Mouse (Mus musculus): Measurements from ENCODE around the gene Sall2.

Sall2 gene

GRCm38 (mm10) chr14:52327910-52328812, at the start of gene Sall2:
Gene Sall2, minus strand, starts transcription at chr14:52328762.
- no peak for DNase-seq (ENCODE audit: low read depth, low spot score)
- no peaks in the 10 kb centered on the region for H3K36me3 ChIP-seq (ENCODE audit: control insufficient read depth, insufficient read depth, low read length, poor library complexity, severe bottlenecking)
- no peaks in the 10 kb centered on the region for H3K27me3 ChIP-seq (ENCODE audit: control insufficient read depth, insufficient read depth, low read length, poor library complexity, severe bottlenecking)

- no peaks in the 10 kb centered on the region for H3K36me3 ChIP-seq (ENCODE audit: control insufficient read depth, insufficient read depth, low read length, poor library complexity, severe bottlenecking)
Observed at GRCm38 (mm10) chr14:52368741-52369140, 40.2 kb upstream of the Sall2 start.

GRCm38 (mm10) chr14:52356308-52356707, 27.7 kb upstream of the Sall2 start, which contains the start of gene Olfr1513:
Gene Olfr1513, minus strand, starts transcription at chr14:52356408.
- no peaks in the 10 kb centered on the region for H3K27me3 ChIP-seq (ENCODE audit: control insufficient read depth, insufficient read depth, low read length, poor library complexity, severe bottlenecking)
- DNase-seq (ENCODE audit: low read depth, low spot score) = no peak
- H3K36me3 ChIP-seq (ENCODE audit: control insufficient read depth, insufficient read depth, low read length, poor library complexity, severe bottlenecking) = no peaks in the 10 kb centered on the region

More at GRCm38 (mm10) chr14:52368741-52369140, 40.2 kb upstream of the Sall2 start:
- H3K27me3 ChIP-seq (ENCODE audit: control insufficient read depth, insufficient read depth, low read length, poor library complexity, severe bottlenecking) = no peaks in the 10 kb centered on the region
- DNase-seq (ENCODE audit: low read depth, low spot score) = no peak

- Histone ChIP-seq H3K27me3 (ENCODE audit: control insufficient read depth, insufficient read depth, low read length, poor library complexity, severe bottlenecking) (no peaks in the 10 kb centered on the region), H3K36me3 (ENCODE audit: control insufficient read depth, insufficient read depth, low read length, poor library complexity, severe bottlenecking) (no peaks in the 10 kb centered on the region)
- DNase-seq (ENCODE audit: low read depth, low spot score) = no peak
Observed at GRCm38 (mm10) chr14:52339512-52339852, 10.9 kb upstream of the Sall2 start.

GRCm38 (mm10) chr14:52338751-52339511, 10.4 kb upstream of the Sall2 start:
- DNase-seq (ENCODE audit: low read depth, low spot score) = peak; percentile 82
- H3K27me3 ChIP-seq (ENCODE audit: control insufficient read depth, insufficient read depth, low read length, poor library complexity, severe bottlenecking) = no peaks in the 10 kb centered on the region
- H3K36me3 ChIP-seq (ENCODE audit: control insufficient read depth, insufficient read depth, low read length, poor library complexity, severe bottlenecking) = no peaks in the 10 kb centered on the region

GRCm38 (mm10) chr14:52332171-52332570, 3.6 kb upstream of the Sall2 start:
- no peak for DNase-seq (ENCODE audit: low read depth, low spot score)
- Histone ChIP-seq H3K36me3 (ENCODE audit: control insufficient read depth, insufficient read depth, low read length, poor library complexity, severe bottlenecking) (no peaks in the 10 kb centered on the region), H3K27me3 (ENCODE audit: control insufficient read depth, insufficient read depth, low read length, poor library complexity, severe bottlenecking) (no peaks in the 10 kb centered on the region)

- H3K27me3 ChIP-seq (ENCODE audit: control insufficient read depth, insufficient read depth, low read length, poor library complexity, severe bottlenecking) = no peaks in the 10 kb centered on the region
- DNase-seq (ENCODE audit: low read depth, low spot score) = no peak
Observed at GRCm38 (mm10) chr14:52331069-52331750, 2.6 kb upstream of the Sall2 start.

GRCm38 (mm10) chr14:52327375-52327901, 1.1 kb downstream of the Sall2 start:
- DNase-seq (ENCODE audit: low read depth, low spot score) = no peak
- Histone ChIP-seq H3K27me3 (ENCODE audit: control insufficient read depth, insufficient read depth, low read length, poor library complexity, severe bottlenecking) (no peaks in the 10 kb centered on the region), H3K36me3 (ENCODE audit: control insufficient read depth, insufficient read depth, low read length, poor library complexity, severe bottlenecking) (no peaks in the 10 kb centered on the region)

More at GRCm38 (mm10) chr14:52331069-52331750, 2.6 kb upstream of the Sall2 start:
- no peaks in the 10 kb centered on the region for H3K36me3 ChIP-seq (ENCODE audit: control insufficient read depth, insufficient read depth, low read length, poor library complexity, severe bottlenecking)

GRCm38 (mm10) chr14:52325890-52326289, 2.7 kb downstream of the Sall2 start:
- Histone ChIP-seq H3K36me3 (ENCODE audit: control insufficient read depth, insufficient read depth, low read length, poor library complexity, severe bottlenecking) (no peaks in the 10 kb centered on the region), H3K27me3 (ENCODE audit: control insufficient read depth, insufficient read depth, low read length, poor library complexity, severe bottlenecking) (no peaks in the 10 kb centered on the region)
- DNase-seq (ENCODE audit: low read depth, low spot score) = no peak

- DNase-seq (ENCODE audit: low read depth, low spot score) = no peak
- no peaks in the 10 kb centered on the region for H3K36me3 ChIP-seq (ENCODE audit: control insufficient read depth, insufficient read depth, low read length, poor library complexity, severe bottlenecking)
- peaks cover 3% of the 10 kb centered on the region for H3K27me3 ChIP-seq (ENCODE audit: control insufficient read depth, insufficient read depth, low read length, poor library complexity, severe bottlenecking)
Observed at GRCm38 (mm10) chr14:52319361-52319760, 9.2 kb downstream of the Sall2 start.

GRCm38 (mm10) chr14:52316441-52317225, 11.9 kb downstream of the Sall2 start:
- Histone ChIP-seq H3K27me3 (ENCODE audit: control insufficient read depth, insufficient read depth, low read length, poor library complexity, severe bottlenecking) (peaks cover 3% of the 10 kb centered on the region), H3K36me3 (ENCODE audit: control insufficient read depth, insufficient read depth, low read length, poor library complexity, severe bottlenecking) (no peaks in the 10 kb centered on the region)
- DNase-seq (ENCODE audit: low read depth, low spot score) = no peak

- Histone ChIP-seq H3K36me3 (ENCODE audit: control insufficient read depth, insufficient read depth, low read length, poor library complexity, severe bottlenecking) (no peaks in the 10 kb centered on the region), H3K27me3 (ENCODE audit: control insufficient read depth, insufficient read depth, low read length, poor library complexity, severe bottlenecking) (peaks cover 3% of the 10 kb centered on the region)
- DNase-seq (ENCODE audit: low read depth, low spot score) = peak; percentile 32
Observed at GRCm38 (mm10) chr14:52315792-52316440, 12.6 kb downstream of the Sall2 start.

GRCm38 (mm10) chr14:52315283-52315780, 13.2 kb downstream of the Sall2 start:
- H3K27me3 ChIP-seq (ENCODE audit: control insufficient read depth, insufficient read depth, low read length, poor library complexity, severe bottlenecking) = peaks cover 3% of the 10 kb centered on the region
- DNase-seq (ENCODE audit: low read depth, low spot score) = no peak
- H3K36me3 ChIP-seq (ENCODE audit: control insufficient read depth, insufficient read depth, low read length, poor library complexity, severe bottlenecking) = no peaks in the 10 kb centered on the region

Measured in splenic B cell, adult 2 months (primary cell).